Mouse (Mus musculus) small intestine, adult 2 months (tissue): ENCODE results near the gene Ptgfrn. TPM values are rescaled to one million over a fixed set of nuclear protein-coding genes. Genes with fewer than 3 reads are reported as not detected.

ENCODE experiments used
- H3K27ac ChIP-seq: fragments of 200-500 bp; 2 replicates; pipeline ENCODE4 v1.5.1; 2012; ENCODE audit warnings: low read depth, low read length, control low read depth, inconsistent platforms; ENCODE audit not compliant: insufficient read depth
- H3K27me3 ChIP-seq: fragments of 200-500 bp; 2 replicates; pipeline ENCODE4 v1.6.1; 2012; ENCODE audit warnings: mild to moderate bottlenecking, moderate library complexity, low read length, inconsistent platforms; ENCODE audit not compliant: control insufficient read depth, insufficient read depth
- H3K36me3 ChIP-seq: fragments of 200-500 bp; 2 replicates; pipeline ENCODE4 v1.6.1; 2012; ENCODE audit warnings: mild to moderate bottlenecking, low read length, control low read depth, inconsistent platforms; ENCODE audit not compliant: control insufficient read depth, insufficient read depth
- H3K4me1 ChIP-seq: fragments of 200-500 bp; 2 replicates; pipeline ENCODE4 v1.6.1; 2012; ENCODE audit warnings: low read length, inconsistent platforms, mixed read lengths; ENCODE audit not compliant: control insufficient read depth, insufficient read depth, insufficient read length
- H3K4me3 ChIP-seq: fragments of 200-500 bp; 2 replicates; pipeline ENCODE4 v1.5.1; 2012; ENCODE audit warnings: low read depth, mild to moderate bottlenecking, control low read depth, inconsistent platforms, low read length, moderate library complexity
- CTCF ChIP-seq: fragments of 200-500 bp; IDR thresholded peaks from 2 replicates; pipeline ENCODE4 v1.5.1; 2012; ENCODE audit warnings: low read depth, mild to moderate bottlenecking, control low read depth, inconsistent platforms, low read length, moderate library complexity, mixed read lengths; ENCODE audit not compliant: insufficient replicate concordance, insufficient read length; ENCODE audit errors: extremely low read depth
- POLR2A ChIP-seq: fragments of 200-500 bp; IDR thresholded peaks from 2 replicates; pipeline ENCODE4 v1.6.1; 2012; ENCODE audit warnings: low read depth, mild to moderate bottlenecking, control low read depth, inconsistent platforms, low read length, moderate library complexity
- WGBS: fragments of 180-500 bp; shearing (Covaris S2); methylation state at CpG from one replicate; pipeline ENCODE4 v1.1.7; 2018; 5-methylcytosine and 5-hydroxymethylcytosine counted together
- polyA plus RNA-seq: library from polyadenylated mRNA; depleted of rRNA; stranded (reverse); fragments of >200 nt; gene quantifications from 2 replicates; pipeline ENCODE4 v1.2.3, GENCODE M21; 2012

The Ptgfrn gene
- polyA plus RNA-seq, 1 experiment: 26.2 TPM

GRCm38 (mm10) chr3:101037984-101038545 is 72.0 kb downstream of the Ptgfrn start:
- WGBS: 69% methylated on average over 5 of the region's 5 CpGs
- TF ChIP-seq POLR2A (no peak), CTCF (no peak)

GRCm38 (mm10) chr3:101036001-101036400 is 74.1 kb downstream of the Ptgfrn start:
- H3K36me3 ChIP-seq: peaks cover 6% of the 10 kb centered on the region; the same call in 1 of the 2 replicates
- H3K27ac ChIP-seq: no peak overlapping the region
- peaks cover 1% of the 10 kb centered on the region; the same call in 1 of the 2 replicates for H3K4me1 ChIP-seq
- no peak overlapping the region for H3K4me3 ChIP-seq
- no peaks in the 10 kb centered on the region for H3K27me3 ChIP-seq
- WGBS: 95% methylated on average over 2 of the region's 2 CpGs
- TF ChIP-seq CTCF (no peak), POLR2A (no peak)

More at GRCm38 (mm10) chr3:101037984-101038545, 72.0 kb downstream of the Ptgfrn start:
- Histone ChIP-seq H3K36me3 (peaks cover 16% of the 10 kb centered on the region), H3K4me1 (no peaks in the 10 kb centered on the region), H3K27ac (no peak overlapping the region), H3K4me3 (no peak overlapping the region), H3K27me3 (no peaks in the 10 kb centered on the region)

GRCm38 (mm10) chr3:101034509-101034908 is 75.6 kb downstream of the Ptgfrn start:
- 90% methylated on average over 9 of the region's 9 CpGs for WGBS
- no peak overlapping the region for H3K27ac ChIP-seq
- H3K27me3 ChIP-seq: no peaks in the 10 kb centered on the region
- H3K4me1 ChIP-seq: peaks cover 2% of the 10 kb centered on the region; the same call in 1 of the 2 replicates
- H3K4me3 ChIP-seq: no peak overlapping the region
- no peaks in the 10 kb centered on the region for H3K36me3 ChIP-seq
- TF ChIP-seq CTCF: no peak
- TF ChIP-seq POLR2A: no peak

GRCm38 (mm10) chr3:101033644-101034043 is 76.4 kb downstream of the Ptgfrn start:
- Histone ChIP-seq H3K27me3 (no peaks in the 10 kb centered on the region), H3K27ac (no peak overlapping the region), H3K36me3 (no peaks in the 10 kb centered on the region), H3K4me1 (peaks cover 2% of the 10 kb centered on the region; the same call in 1 of the 2 replicates), H3K4me3 (no peak overlapping the region)
- TF ChIP-seq CTCF: no peak
- no peak for TF ChIP-seq POLR2A
- 55% methylated on average over 4 of the region's 4 CpGs for WGBS

GRCm38 (mm10) chr3:101031456-101032142 is 78.5 kb downstream of the Ptgfrn start:
- H3K27me3 ChIP-seq: no peaks in the 10 kb centered on the region
- H3K27ac ChIP-seq: no peak overlapping the region
- H3K4me3 ChIP-seq: no peak overlapping the region
- 49% methylated on average over 7 of the region's 7 CpGs for WGBS
- H3K4me1 ChIP-seq: peaks cover 2% of the 10 kb centered on the region; the same call in 1 of the 2 replicates
- H3K36me3 ChIP-seq: no peaks in the 10 kb centered on the region
- no peak for TF ChIP-seq CTCF
- no peak for TF ChIP-seq POLR2A

GRCm38 (mm10) chr3:101030630-101031029 is 79.4 kb downstream of the Ptgfrn start:
- Histone ChIP-seq H3K4me3 (no peak overlapping the region), H3K27ac (no peak overlapping the region), H3K36me3 (no peaks in the 10 kb centered on the region), H3K27me3 (no peaks in the 10 kb centered on the region), H3K4me1 (peaks cover 2% of the 10 kb centered on the region; the same call in 1 of the 2 replicates)
- WGBS: 97% methylated on average over 1 of the region's 1 CpGs
- TF ChIP-seq POLR2A: no peak
- no peak for TF ChIP-seq CTCF

- no peak within 1 kb of the TSS for H3K4me3 ChIP-seq
- H3K36me3 ChIP-seq: no peaks in the 10 kb centered on the region
- H3K27ac ChIP-seq: no peak within 1 kb of the TSS
- no peak for TF ChIP-seq CTCF
- TF ChIP-seq POLR2A: no peak
- no peaks in the 10 kb centered on the region for H3K27me3 ChIP-seq
- H3K4me1 ChIP-seq: peaks cover 2% of the 10 kb centered on the region; the same call in 1 of the 2 replicates
- WGBS: 85% methylated on average over 4 of the region's 4 CpGs
Observed at GRCm38 (mm10) chr3:101029339-101029738, 80.7 kb downstream of the Ptgfrn start, which contains the start of gene Cd101. TSS of gene Cd101 (minus strand) at chr3:101029556.
